Comparison of ENCODE assay signal across 8 mouse cellular contexts in the genomic region with DNA sequence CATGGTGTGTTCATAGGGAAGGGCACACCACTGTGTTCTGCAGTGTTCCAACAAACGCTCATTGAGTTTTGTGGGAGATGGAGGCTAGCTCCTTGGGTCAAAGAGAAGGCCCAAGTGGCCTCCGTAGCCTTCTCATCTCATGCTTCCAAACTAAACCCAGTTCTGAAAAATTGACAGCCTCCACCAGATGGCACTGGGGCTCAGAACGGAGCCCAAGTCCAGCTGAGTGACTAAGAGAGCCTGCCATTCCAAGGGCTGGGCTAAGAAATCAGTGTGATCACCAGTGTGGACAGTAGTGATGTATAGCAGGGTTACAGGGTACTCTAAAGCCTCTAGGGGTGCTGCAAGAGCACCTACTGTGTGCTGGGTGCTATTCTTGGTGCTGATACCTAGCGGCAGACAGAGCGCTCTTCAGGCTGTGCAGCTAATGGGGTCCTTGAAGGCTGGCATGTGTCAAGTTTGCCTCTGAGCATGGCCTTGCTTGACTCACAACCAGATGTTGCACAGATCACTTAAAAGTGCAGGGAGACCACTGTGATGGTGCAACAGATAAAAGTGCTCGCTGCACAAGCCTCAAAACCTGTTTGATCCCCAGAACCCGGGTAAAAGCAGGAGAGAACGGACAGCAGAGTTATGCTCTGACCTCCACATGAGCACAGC. TPM values are rescaled to one million over a fixed set of nuclear protein-coding genes. Genes with fewer than 3 reads are reported as not detected.
DNase-seq lines count a peak whose midpoint lies in the region; ATAC-seq lines count a peak whose summit lies in the region.

No protein-coding gene starts in this region.

- no peak for ATAC-seq in megakaryocyte, adult 5-6 weeks (ENCODE audit: poor library complexity, severe bottlenecking)

- intact Hi-C loops in heart, postnatal 14 days (cut with DNase I): no loop called here

- DNase-seq in heart, postnatal 4 days: peak; percentile 30
- DNase-seq in heart, postnatal 14 days: no peak
- DNase-seq in right cerebral cortex, adult 2 months (ENCODE audit: low spot score in 2 of 2): peak; percentile 42 to 47
- DNase-seq in right cerebral cortex, postnatal 4 days: no peak
- peak; percentile 61 for DNase-seq in cerebellum, adult 8-10 months
- no peak for DNase-seq in natural killer cell, adult 2 months (ENCODE audit: low spot score in 2 of 2)
- DNase-seq in urinary bladder, postnatal 4 days (ENCODE audit: low spot score in 2 of 2): no peak

RNA-seq across cellular contexts. Expression of gene Gpc1, which starts 8.9 kb away (rescaled TPM):
- 100 to 1,000 TPM; 133 to 148 TPM for total RNA-seq in heart, postnatal 4 days (2021)
- 100 to 1,000 TPM; 222 to 238 TPM for total RNA-seq in heart, postnatal 14 days (2021)
- total RNA-seq in megakaryocyte, adult 5-6 weeks (2015): 13.7 and 17.2 TPM in 2 replicates
- 19.9 and 20.4 TPM in 2 replicates for total RNA-seq in megakaryocyte, adult 5-6 weeks (2017)

Comparison
In these comparisons a context has a peak if more than half of its experiments do, and no peak if none do; other contexts are left out.
1. DNase-seq: peak in heart, postnatal 4 days (single experiment), right cerebral cortex, adult 2 months (2 of 2) and cerebellum, adult 8-10 months (single experiment); none in heart, postnatal 14 days (0 of 2), right cerebral cortex, postnatal 4 days (single experiment), natural killer cell, adult 2 months (0 of 2) and urinary bladder, postnatal 4 days (0 of 2).
2. RNA of gene Gpc1, which starts 8.9 kb away (total RNA-seq): 222 to 238 TPM in heart, postnatal 14 days and 133 to 148 TPM in heart, postnatal 4 days; 13.7 to 20.4 TPM in megakaryocyte, adult 5-6 weeks; every median in the first group is over 4 times any median in the second.